Mouse (Mus musculus): ENCODE results near the gene Vkorc1l1. TPM values are rescaled to one million over a fixed set of nuclear protein-coding genes. Genes with fewer than 3 reads are reported as not detected.

The Vkorc1l1 gene
- total RNA-seq, 2 experiments from 2014 or later: 16.4 to 18.4 TPM

- DNase-seq: no peak
- intact Hi-C loops (cut with DNase I): no loop called here
Observed at GRCm38 (mm10) chr5:129997700-129998099, 55.9 kb downstream of the Vkorc1l1 start.

GRCm38 (mm10) chr5:129999097-129999496, 57.3 kb downstream of the Vkorc1l1 start:
- intact Hi-C loops (cut with DNase I): loop anchor here (1.0 kb wide), 1 partner anchor 38 kb away; no protein-coding TSS in a partner anchor
- DNase-seq: peak; percentile 48 to 56

- peak; percentile 27 to 29 for DNase-seq
- intact Hi-C loops (cut with DNase I): no loop called here
Observed at GRCm38 (mm10) chr5:130000735-130001134, 59.0 kb downstream of the Vkorc1l1 start.

GRCm38 (mm10) chr5:130001356-130001987, 59.7 kb downstream of the Vkorc1l1 start:
- intact Hi-C loops (cut with DNase I): no loop called here
- no peak for DNase-seq

- peak; percentile 84 to 87 for DNase-seq
- intact Hi-C loops (cut with DNase I): loop anchor here (2.0 kb wide), 1 partner anchor 32 kb away; no protein-coding TSS in a partner anchor
Observed at GRCm38 (mm10) chr5:130002301-130003146, 60.8 kb downstream of the Vkorc1l1 start, which contains the start of gene Gusb. Gusb (minus strand) TSS chr5:130003049.

GRCm38 (mm10) chr5:130003229-130003628, 61.5 kb downstream of the Vkorc1l1 start:
- intact Hi-C loops (cut with DNase I): loop anchor here (2.0 kb wide), 1 partner anchor 32 kb away; no protein-coding TSS in a partner anchor
- no peak for DNase-seq

GRCm38 (mm10) chr5:130007344-130007743, 65.6 kb downstream of the Vkorc1l1 start:
- intact Hi-C loops (cut with DNase I): no loop called here
- DNase-seq: no peak

GRCm38 (mm10) chr5:130008034-130008590, 66.3 kb downstream of the Vkorc1l1 start:
- DNase-seq: no peak
- intact Hi-C loops (cut with DNase I): no loop called here

- intact Hi-C loops (cut with DNase I): no loop called here
- no peak for DNase-seq
Observed at GRCm38 (mm10) chr5:130009784-130010183, 68.0 kb downstream of the Vkorc1l1 start.

GRCm38 (mm10) chr5:130010961-130011360, 69.2 kb downstream of the Vkorc1l1 start:
- DNase-seq: no peak
- intact Hi-C loops (cut with DNase I): no loop called here

- intact Hi-C loops (cut with DNase I): no loop called here
Observed at GRCm38 (mm10) chr5:130015104-130015503, 73.3 kb downstream of the Vkorc1l1 start.

GRCm38 (mm10) chr5:130019461-130019860, 77.7 kb downstream of the Vkorc1l1 start:
- intact Hi-C loops (cut with DNase I): no loop called here
- DNase-seq: no peak

More at GRCm38 (mm10) chr5:130015104-130015503, 73.3 kb downstream of the Vkorc1l1 start:
- no peak for DNase-seq

- intact Hi-C loops (cut with DNase I): no loop called here
- DNase-seq: no peak
Observed at GRCm38 (mm10) chr5:130021361-130021966, 79.7 kb downstream of the Vkorc1l1 start.

- intact Hi-C loops (cut with DNase I): loop anchor here (2.0 kb wide), 1 partner anchor 116 kb away; no protein-coding TSS in a partner anchor
- DNase-seq: no peak
Observed at GRCm38 (mm10) chr5:130022366-130022765, 80.6 kb downstream of the Vkorc1l1 start.

GRCm38 (mm10) chr5:130023067-130023766, 81.4 kb downstream of the Vkorc1l1 start:
- intact Hi-C loops (cut with DNase I): loop anchor here (1.0 to 2.0 kb wide), 3 partner anchors 15 to 140 kb away; no protein-coding TSS in a partner anchor

GRCm38 (mm10) chr5:130023767-130024539, 82.2 kb downstream of the Vkorc1l1 start:
- DNase-seq: peak; percentile 81
- intact Hi-C loops (cut with DNase I): loop anchor here (1.0 to 2.0 kb wide), 3 partner anchors 14 to 139 kb away; no protein-coding TSS in a partner anchor

More at GRCm38 (mm10) chr5:130023067-130023766, 81.4 kb downstream of the Vkorc1l1 start:
- no peak for DNase-seq

- no peak for DNase-seq
- intact Hi-C loops (cut with DNase I): loop anchor here (5.0 kb wide), 2 partner anchors 50 to 195 kb away; no protein-coding TSS in a partner anchor
Observed at GRCm38 (mm10) chr5:130027134-130027533, 85.4 kb downstream of the Vkorc1l1 start.

- intact Hi-C loops (cut with DNase I): loop anchor here (5.0 kb wide), 2 partner anchors 50 to 195 kb away; no protein-coding TSS in a partner anchor
- no peak for DNase-seq
Observed at GRCm38 (mm10) chr5:130027696-130028095, 85.9 kb downstream of the Vkorc1l1 start.

All from heart, postnatal 36 days (tissue).